Mouse (Mus musculus): ENCODE data around the gene Mettl6. TPM values are rescaled to one million over a fixed set of nuclear protein-coding genes. Genes with fewer than 3 reads are reported as not detected.

Gene Mettl6
- total RNA-seq, 1 experiment: 37.0 TPM

DNA sequence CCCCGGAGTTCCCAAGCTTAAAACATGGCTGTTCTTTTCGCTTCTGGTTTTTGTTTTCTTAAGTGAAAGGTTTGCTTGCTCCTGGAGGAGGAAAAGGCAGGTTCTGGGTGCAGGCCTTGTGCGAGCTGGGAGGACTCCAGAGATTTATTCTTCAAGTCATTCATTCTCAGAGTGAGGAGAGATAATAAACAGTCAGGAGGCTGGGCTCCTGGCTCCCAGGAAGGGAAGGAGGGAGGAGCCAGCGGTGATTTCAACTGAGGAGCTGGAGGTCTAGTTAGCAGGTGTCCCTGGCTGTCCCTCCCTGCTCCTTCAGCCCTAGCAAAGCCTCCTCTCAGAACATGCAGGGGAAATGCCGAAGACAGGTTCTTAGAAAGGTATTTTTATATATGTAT lies 65.8 kb downstream of the Mettl6 start:
- no peaks in the 10 kb centered on the region for H3K9me3 ChIP-seq (ENCODE audit: control insufficient read depth, insufficient read depth, low read depth, low read length)
- H3K4me1 ChIP-seq (ENCODE audit: control insufficient read depth in 2 of 2, insufficient read depth in 2 of 2, low read length in 2 of 2, poor library complexity in 1 of 2): peaks cover 0 to under 1% of the 10 kb centered on the region in 2 experiments; a peak in 1 of 4 replicates
- TF ChIP-seq ZNF384 (IDR thresholded peaks at IDR 0.05; ENCODE audit: low read depth, low read length): no peak
- no peak for TF ChIP-seq CHD2 (IDR thresholded peaks at IDR 0.05; ENCODE audit: low read depth, low read length)
- TF ChIP-seq ZC3H11A (IDR thresholded peaks at IDR 0.05; ENCODE audit: borderline replicate concordance, low read depth, low read length): no peak
- TF ChIP-seq HCFC1 (IDR thresholded peaks at IDR 0.05; ENCODE audit: borderline replicate concordance, insufficient read depth, low read length): no peak
- no peak for TF ChIP-seq MAFK (IDR thresholded peaks at IDR 0.05; ENCODE audit: insufficient read depth, low read depth, low read length)
- H3K27ac ChIP-seq (ENCODE audit: insufficient read depth, low read depth, low read length, poor library complexity, severe bottlenecking): no peak overlapping the region
- H3K36me3 ChIP-seq (ENCODE audit: control insufficient read depth, insufficient read depth, low read length, poor library complexity, severe bottlenecking): no peaks in the 10 kb centered on the region
- DNase-seq (ENCODE audit: low read depth, low spot score): no peak
- in situ Hi-C loops (cut with MboI; ENCODE audit: low sequenced_read_pairs in 2 of 2, unreplicated experiment in 2 of 2): no loop called here
- no peak overlapping the region for H3K9ac ChIP-seq (ENCODE audit: insufficient read depth, low read depth, low read length, poor library complexity, severe bottlenecking)
- no peak overlapping the region for H3K4me3 ChIP-seq (ENCODE audit: insufficient read depth in 1 of 2, low read depth in 1 of 2, low read length in 2 of 2, poor library complexity in 1 of 2, severe bottlenecking in 1 of 2)

DNA sequence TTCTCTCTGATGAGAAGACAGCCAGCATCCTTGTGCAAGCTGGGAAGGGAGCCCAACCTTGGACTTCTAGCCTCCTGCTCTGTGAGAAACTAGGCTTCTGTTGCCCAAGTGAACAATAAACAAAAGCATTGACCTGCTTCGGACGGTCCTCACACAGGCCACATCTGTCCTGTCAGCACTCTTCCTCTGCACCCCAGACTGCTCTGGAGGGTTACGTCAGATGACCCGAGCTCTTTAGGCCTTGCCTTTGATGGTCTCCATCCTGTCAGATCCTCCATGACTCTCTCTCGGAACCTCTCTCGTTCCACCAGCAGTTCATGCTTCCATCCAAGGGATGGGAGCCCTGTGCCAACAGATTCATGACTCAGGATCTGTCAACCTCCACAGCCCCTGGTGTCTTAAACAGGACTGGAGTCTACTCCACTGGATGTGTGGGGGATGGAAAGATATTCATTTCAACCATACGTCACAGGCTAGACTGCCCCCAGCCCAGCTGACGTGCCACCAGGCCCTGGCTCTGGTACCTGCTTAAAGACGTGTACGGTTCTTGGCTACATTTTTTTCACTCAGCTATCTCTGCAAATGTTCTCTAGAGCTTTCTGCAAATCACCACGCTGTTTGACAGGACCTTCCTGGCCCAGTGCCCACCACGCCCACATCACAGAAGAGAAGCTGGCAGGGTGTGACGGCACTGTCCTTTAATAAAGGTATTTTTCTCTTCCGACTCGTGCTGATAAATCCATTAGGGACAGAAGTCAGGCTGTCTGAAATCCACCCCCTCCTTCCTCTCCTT lies 66.4 kb downstream of the Mettl6 start:
- Histone ChIP-seq H3K9me3 (ENCODE audit: control insufficient read depth, insufficient read depth, low read depth, low read length) (no peaks in the 10 kb centered on the region), H3K36me3 (ENCODE audit: control insufficient read depth, insufficient read depth, low read length, poor library complexity, severe bottlenecking) (no peaks in the 10 kb centered on the region), H3K4me1 (ENCODE audit: control insufficient read depth in 2 of 2, insufficient read depth in 2 of 2, low read length in 2 of 2, poor library complexity in 1 of 2) (peaks cover 0 to 3% of the 10 kb centered on the region in 2 experiments; a peak in 1 of 4 replicates), H3K4me3 (ENCODE audit: insufficient read depth in 1 of 2, low read depth in 1 of 2, low read length in 2 of 2, poor library complexity in 1 of 2, severe bottlenecking in 1 of 2) (no peak overlapping the region), H3K27ac (ENCODE audit: insufficient read depth, low read depth, low read length, poor library complexity, severe bottlenecking) (no peak overlapping the region), H3K9ac (ENCODE audit: insufficient read depth, low read depth, low read length, poor library complexity, severe bottlenecking) (no peak overlapping the region)
- in situ Hi-C loops (cut with MboI; ENCODE audit: low sequenced_read_pairs in 2 of 2, unreplicated experiment in 2 of 2): no loop called here
- TF ChIP-seq HCFC1 (IDR thresholded peaks at IDR 0.05; ENCODE audit: borderline replicate concordance, insufficient read depth, low read length) (no peak), MAFK (IDR thresholded peaks at IDR 0.05; ENCODE audit: insufficient read depth, low read depth, low read length) (no peak), ZC3H11A (IDR thresholded peaks at IDR 0.05; ENCODE audit: borderline replicate concordance, low read depth, low read length) (no peak), CHD2 (IDR thresholded peaks at IDR 0.05; ENCODE audit: low read depth, low read length) (no peak), ZNF384 (IDR thresholded peaks at IDR 0.05; ENCODE audit: low read depth, low read length) (no peak)
- DNase-seq (ENCODE audit: low read depth, low spot score): no peak

Other genes starting within 250 kb of the Mettl6 start
- 4.8 and 5.3 TPM in 2 replicates for gene Phf7, start 243.7 kb downstream of the Mettl6 start, total RNA-seq (2012; rRNA removed)
- 77.8 and 83.4 TPM in 2 replicates for gene Bap1, start 243.6 kb downstream of the Mettl6 start, total RNA-seq (2012; rRNA removed)
- gene Dnah1, start 171.1 kb downstream of the Mettl6 start, total RNA-seq (2012; rRNA removed): 0.80 and 1.3 TPM in 2 replicates
- 16.5 and 23.7 TPM in 2 replicates for gene Capn7, start 158.4 kb downstream of the Mettl6 start, total RNA-seq (2012; rRNA removed)
- 2.7 and 4.6 TPM in 2 replicates for gene Sh3bp5, start 59.0 kb downstream of the Mettl6 start, total RNA-seq (2012; rRNA removed)
- gene Eaf1, start 641 bp downstream of the Mettl6 start, total RNA-seq (2012; rRNA removed): 48.9 and 58.0 TPM in 2 replicates
- 0.18 TPM in 1 of 2 replicates, not detected in the other for gene Colq, start 96.3 kb upstream of the Mettl6 start, total RNA-seq (2012; rRNA removed)
- not detected in 2 replicates for gene Gm49387, start 145.8 kb upstream of the Mettl6 start, total RNA-seq (2012; rRNA removed)
- gene Btd, start 146.0 kb upstream of the Mettl6 start, total RNA-seq (2012; rRNA removed): 8.1 and 11.6 TPM in 2 replicates
- 6.2 and 8.4 TPM in 2 replicates for gene Hacl1, start 146.2 kb upstream of the Mettl6 start, total RNA-seq (2012; rRNA removed)